Mouse (Mus musculus) kidney, embryonic 15.5 days (tissue): Measurements from ENCODE around the gene Heatr1. TPM values are rescaled to one million over a fixed set of nuclear protein-coding genes. Genes with fewer than 3 reads are reported as not detected.

ENCODE experiments used
- ATAC-seq: fragments of 200-750 bp; cut with Nextera tagmentation; replicated peaks from 2 replicates; pipeline ENCODE4 v1.8.0; 2017; ENCODE audit warnings: moderate TSS enrichment; ENCODE audit not compliant: low FRiP score
- H3K27ac ChIP-seq: fragments of 300-500 bp; sonication (generic); 2 replicates; pipeline ENCODE4 v1.5.1; 2015; ENCODE audit warnings: mild to moderate bottlenecking, inconsistent platforms
- H3K27me3 ChIP-seq: fragments of 300-500 bp; sonication (generic); 2 replicates; pipeline ENCODE4 v1.6.1; 2015; ENCODE audit warnings: inconsistent platforms
- H3K36me3 ChIP-seq: fragments of 300-500 bp; sonication (generic); 2 replicates; pipeline ENCODE4 v1.6.1; 2015; ENCODE audit warnings: inconsistent platforms
- H3K4me1 ChIP-seq: fragments of 300-500 bp; sonication (generic); 2 replicates; pipeline ENCODE4 v1.6.1; 2015; ENCODE audit warnings: inconsistent platforms
- H3K4me2 ChIP-seq: fragments of 300-500 bp; sonication (generic); 2 replicates; pipeline ENCODE4 v1.6.1; 2015; ENCODE audit warnings: moderate library complexity, mild to moderate bottlenecking, inconsistent platforms
- H3K4me3 ChIP-seq: fragments of 300-500 bp; sonication (generic); replicated peaks from 2 replicates; pipeline ENCODE4 v1.5.1; 2015; ENCODE audit warnings: mild to moderate bottlenecking, inconsistent platforms
- H3K9ac ChIP-seq: fragments of 300-500 bp; sonication (generic); 2 replicates; pipeline ENCODE4 v1.6.1; 2015; ENCODE audit warnings: mild to moderate bottlenecking, inconsistent platforms
- H3K9me3 ChIP-seq: fragments of 300-500 bp; sonication (generic); replicated peaks from 2 replicates; pipeline ENCODE4 v1.6.1; 2016; ENCODE audit warnings: inconsistent platforms
- WGBS: fragments of 180-500 bp; shearing (Covaris S2); methylation state at CpG from one replicate; pipeline ENCODE4 v1.1.7; 2015; ENCODE audit warnings: mixed read lengths; 5-methylcytosine and 5-hydroxymethylcytosine counted together
- polyA plus RNA-seq: library from polyadenylated mRNA; unstranded; fragments of >200 nt; fragmentation: Nextera tagmentation; extraction: Ambion mirVana; gene quantifications from 2 replicates; pipeline ENCODE4 v1.2.1, GENCODE M21; 2015

Gene Heatr1
- polyA plus RNA-seq, 1 experiment from 2014 or later = 22.0 TPM

GRCm38 (mm10) chr13:12395571-12395970, 744 bp downstream of the Heatr1 start:
- peaks cover 10% of the 10 kb centered on the region for H3K4me1 ChIP-seq
- no peak; the same call in 1 of the 2 replicates for ATAC-seq
- H3K27me3 ChIP-seq = peaks cover 7% of the 10 kb centered on the region; the same call in 1 of the 2 replicates
- peak overlapping the region; percentile 91 for H3K4me2 ChIP-seq
- H3K9me3 ChIP-seq = no peaks in the 10 kb centered on the region
- H3K36me3 ChIP-seq = peaks cover 32% of the 10 kb centered on the region
- H3K9ac ChIP-seq = peak overlapping the region; percentile 61
- no peak overlapping the region for H3K27ac ChIP-seq
- peak overlapping the region; percentile 80 for H3K4me3 ChIP-seq
- WGBS = under 1% methylated on average over 23 of the region's 23 CpGs

DNA sequence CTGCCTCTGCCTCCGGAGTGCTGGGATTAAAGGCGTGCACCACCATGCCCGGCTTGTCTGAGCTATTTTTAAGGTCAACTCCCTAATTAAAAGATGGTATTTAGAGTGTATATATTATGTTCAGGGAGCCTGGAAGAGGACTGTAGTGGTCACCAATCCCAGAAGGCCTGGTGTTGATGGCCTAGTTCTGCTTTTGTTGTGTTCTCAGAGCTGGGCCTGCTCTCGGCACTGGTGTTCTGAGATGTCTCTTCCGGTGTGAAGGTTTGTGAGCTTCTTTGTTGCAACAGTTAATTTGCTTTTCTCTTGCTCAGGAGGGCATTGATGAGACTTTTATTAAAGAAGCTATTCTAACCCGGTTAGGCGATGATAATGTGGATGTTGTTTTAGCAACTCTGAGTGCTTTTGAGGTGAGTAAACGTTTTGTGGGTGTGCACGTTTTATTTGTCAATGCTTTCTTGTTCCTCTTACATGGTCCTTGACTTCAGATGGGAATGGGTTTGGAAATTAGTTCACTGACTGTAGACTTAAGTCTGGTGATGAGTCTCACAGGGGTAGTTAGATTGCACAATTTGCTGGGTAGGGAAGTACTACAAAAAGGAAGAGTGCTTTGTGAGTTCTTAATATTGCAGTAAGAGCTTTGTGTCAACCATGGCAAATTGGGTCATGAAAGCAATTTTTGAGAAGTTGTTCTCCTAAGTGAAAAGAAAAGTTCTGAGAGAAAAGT, 13.7 kb downstream of the Heatr1 start:
- Histone ChIP-seq H3K27me3 (no peaks in the 10 kb centered on the region), H3K4me3 (no peak overlapping the region), H3K27ac (no peak overlapping the region), H3K4me1 (no peaks in the 10 kb centered on the region), H3K9me3 (no peaks in the 10 kb centered on the region), H3K36me3 (peaks cover 81% of the 10 kb centered on the region), H3K4me2 (no peak overlapping the region), H3K9ac (no peak overlapping the region)
- no peak for ATAC-seq
- 93% methylated on average over 9 of the region's 9 CpGs for WGBS

DNA sequence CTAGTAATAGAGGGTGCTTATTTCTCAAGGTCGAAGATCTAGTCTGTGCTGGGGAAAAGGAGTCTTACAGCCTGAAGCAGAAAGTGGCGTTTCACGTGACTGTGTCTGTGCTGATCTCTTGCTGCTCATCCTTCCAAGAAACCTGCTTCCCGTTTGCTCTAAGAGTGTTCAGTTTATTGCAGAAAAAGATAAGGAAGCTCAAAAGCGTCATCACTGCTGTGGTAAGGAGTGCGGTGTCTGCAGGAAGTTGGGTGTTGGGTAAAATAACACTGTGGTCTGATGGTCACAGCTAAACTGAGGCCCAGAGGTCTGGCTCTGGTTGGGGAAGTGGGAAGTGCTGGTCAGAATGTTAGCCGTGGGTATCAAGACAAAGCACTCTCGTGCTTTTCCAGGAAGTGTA, 17.2 kb downstream of the Heatr1 start:
- no peak overlapping the region for H3K9ac ChIP-seq
- no peak overlapping the region for H3K4me3 ChIP-seq
- no peak for ATAC-seq
- no peaks in the 10 kb centered on the region for H3K27me3 ChIP-seq
- H3K4me1 ChIP-seq = no peaks in the 10 kb centered on the region
- peaks cover 89% of the 10 kb centered on the region for H3K36me3 ChIP-seq
- no peak overlapping the region for H3K27ac ChIP-seq
- H3K4me2 ChIP-seq = no peak overlapping the region
- WGBS = 93% methylated on average over 8 of the region's 8 CpGs
- H3K9me3 ChIP-seq = no peaks in the 10 kb centered on the region

DNA sequence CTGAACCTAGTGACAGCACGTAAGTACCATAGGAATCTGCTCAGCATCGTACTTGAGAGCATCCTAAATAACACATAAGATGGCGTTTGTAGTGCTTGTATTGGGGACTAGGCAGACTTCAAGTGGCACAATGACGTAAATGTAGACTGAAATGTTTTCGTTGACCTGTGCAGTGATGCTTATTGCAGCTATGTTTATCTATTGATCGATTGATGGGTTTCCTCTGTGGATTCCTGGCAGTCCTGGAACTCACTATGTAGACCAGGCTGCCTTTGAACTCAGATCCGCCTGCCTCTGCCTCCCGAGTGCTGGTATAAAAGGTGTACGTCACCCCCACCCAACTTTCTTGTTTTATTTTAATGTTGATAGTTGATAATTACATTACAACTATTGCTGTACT, 25.8 kb downstream of the Heatr1 start:
- Histone ChIP-seq H3K27ac (no peak overlapping the region), H3K4me2 (no peak overlapping the region), H3K4me1 (no peaks in the 10 kb centered on the region), H3K9ac (no peak overlapping the region), H3K4me3 (no peak overlapping the region), H3K9me3 (no peaks in the 10 kb centered on the region), H3K36me3 (peaks cover 98% of the 10 kb centered on the region), H3K27me3 (no peaks in the 10 kb centered on the region)
- WGBS = 93% methylated on average over 9 of the region's 9 CpGs
- ATAC-seq = no peak

DNA sequence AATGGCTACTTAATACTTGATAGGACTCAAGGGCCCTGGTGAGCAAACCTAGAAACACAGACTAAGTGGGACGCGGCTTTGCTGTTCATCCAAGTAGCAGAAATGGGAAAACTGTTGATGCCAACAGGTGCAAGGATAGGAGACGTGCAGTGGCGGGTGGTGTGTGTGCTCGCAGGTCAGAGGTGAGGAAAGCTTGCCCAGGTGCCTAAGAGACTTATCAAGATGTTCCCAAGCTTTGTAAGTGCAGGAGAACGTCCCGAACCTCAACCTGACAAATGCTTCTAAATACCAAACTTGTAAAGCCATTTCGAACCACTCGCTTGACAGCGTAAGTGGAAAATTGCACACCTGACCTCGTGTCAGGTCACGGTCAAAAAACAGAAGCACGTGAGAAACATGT, 33.7 kb downstream of the Heatr1 start:
- Histone ChIP-seq H3K27ac (no peak overlapping the region), H3K36me3 (peaks cover 93% of the 10 kb centered on the region), H3K9ac (no peak overlapping the region), H3K4me3 (no peak overlapping the region), H3K4me1 (no peaks in the 10 kb centered on the region), H3K27me3 (no peaks in the 10 kb centered on the region), H3K9me3 (no peaks in the 10 kb centered on the region), H3K4me2 (no peak overlapping the region)
- 95% methylated on average over 13 of the region's 13 CpGs for WGBS
- no peak for ATAC-seq

DNA sequence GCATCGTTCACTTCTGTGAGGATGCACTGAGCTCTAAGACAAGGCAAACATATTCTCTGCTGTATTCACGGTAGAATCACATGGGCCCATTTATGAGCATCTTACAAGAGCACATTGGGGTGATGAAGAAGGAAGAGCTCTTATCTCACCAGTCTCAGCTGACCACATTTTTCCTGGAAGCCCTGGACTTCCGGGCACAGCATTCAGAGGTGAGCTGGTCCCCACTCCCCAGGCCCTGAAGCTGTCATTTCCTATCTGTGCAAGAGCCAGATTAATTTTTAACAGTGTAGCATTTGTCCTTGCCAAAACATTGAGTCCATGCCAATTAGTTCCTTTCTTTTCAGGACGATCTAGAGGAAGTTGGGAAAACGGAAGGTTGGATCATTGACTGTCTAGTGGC, 39.0 kb downstream of the Heatr1 start:
- Histone ChIP-seq H3K4me3 (no peak overlapping the region), H3K4me2 (no peak overlapping the region), H3K27ac (no peak overlapping the region), H3K9me3 (no peaks in the 10 kb centered on the region), H3K27me3 (no peaks in the 10 kb centered on the region), H3K9ac (no peak overlapping the region), H3K4me1 (no peaks in the 10 kb centered on the region), H3K36me3 (peaks cover 90% of the 10 kb centered on the region)
- no peak for ATAC-seq
- 84% methylated on average over 5 of the region's 5 CpGs for WGBS

- ATAC-seq = no peak
- Histone ChIP-seq H3K4me2 (no peak overlapping the region), H3K9ac (no peak overlapping the region), H3K4me1 (no peaks in the 10 kb centered on the region), H3K9me3 (no peaks in the 10 kb centered on the region), H3K27ac (no peak overlapping the region), H3K36me3 (peaks cover 67% of the 10 kb centered on the region), H3K27me3 (no peaks in the 10 kb centered on the region), H3K4me3 (no peak overlapping the region)
- WGBS = 96% methylated on average over 3 of the region's 3 CpGs
Measured at GRCm38 (mm10) chr13:12439586-12439985, 44.8 kb downstream of the Heatr1 start.

DNA sequence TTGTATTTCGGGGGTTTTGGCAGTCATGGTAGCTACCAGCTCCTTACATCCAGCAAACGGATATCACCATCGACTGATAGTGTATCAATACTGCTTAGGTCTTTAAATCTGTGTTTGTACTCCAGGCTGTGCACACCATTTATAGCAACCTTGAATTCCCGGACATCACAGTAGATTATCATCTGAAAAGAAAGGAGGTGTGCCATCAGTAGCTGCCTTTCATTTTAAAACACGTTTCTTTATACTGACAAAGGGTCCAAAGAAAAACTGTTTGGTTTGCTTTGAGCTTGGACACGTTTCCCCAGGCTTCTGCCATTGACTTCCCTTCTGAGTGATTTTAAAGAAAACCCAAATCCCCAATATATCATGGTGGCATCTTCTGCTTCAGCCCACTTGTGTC, 46.0 kb downstream of the Heatr1 start:
- Histone ChIP-seq H3K4me3 (no peak overlapping the region), H3K27me3 (no peaks in the 10 kb centered on the region), H3K9ac (no peak overlapping the region), H3K4me1 (no peaks in the 10 kb centered on the region), H3K27ac (no peak overlapping the region), H3K36me3 (peaks cover 55% of the 10 kb centered on the region), H3K4me2 (no peak overlapping the region), H3K9me3 (no peaks in the 10 kb centered on the region)
- 90% methylated on average over 6 of the region's 6 CpGs for WGBS
- ATAC-seq = no peak

DNA sequence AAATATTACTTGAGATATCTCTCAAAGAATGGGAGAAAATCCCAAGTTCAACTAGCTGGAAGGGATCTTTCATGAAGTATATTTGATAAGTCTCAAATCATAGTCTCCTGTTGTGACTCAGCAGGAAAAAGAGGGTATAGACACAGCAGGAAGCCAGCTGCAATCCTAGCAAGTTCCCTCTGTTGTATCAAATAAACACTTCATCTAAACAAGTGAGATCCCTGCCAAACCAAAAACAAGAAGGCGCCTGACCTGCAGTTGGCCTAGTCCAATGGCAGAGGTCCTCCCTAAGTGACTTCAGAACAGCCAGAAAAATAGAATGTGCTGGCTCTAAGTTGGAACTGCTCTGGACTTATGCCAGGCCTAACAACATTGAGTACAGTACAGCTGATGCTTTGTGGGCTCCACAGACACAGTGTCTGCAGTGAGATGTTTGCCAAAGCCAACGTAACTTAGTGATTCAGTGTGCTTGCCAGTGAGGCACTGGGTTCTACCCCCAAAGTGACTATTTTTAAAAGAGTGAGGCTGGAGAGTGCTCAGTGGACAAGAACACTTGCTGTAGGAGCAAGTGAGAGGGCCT, 47.3 kb downstream of the Heatr1 start:
- no peak for ATAC-seq
- WGBS = 83% methylated on average over 2 of the region's 2 CpGs

DNA sequence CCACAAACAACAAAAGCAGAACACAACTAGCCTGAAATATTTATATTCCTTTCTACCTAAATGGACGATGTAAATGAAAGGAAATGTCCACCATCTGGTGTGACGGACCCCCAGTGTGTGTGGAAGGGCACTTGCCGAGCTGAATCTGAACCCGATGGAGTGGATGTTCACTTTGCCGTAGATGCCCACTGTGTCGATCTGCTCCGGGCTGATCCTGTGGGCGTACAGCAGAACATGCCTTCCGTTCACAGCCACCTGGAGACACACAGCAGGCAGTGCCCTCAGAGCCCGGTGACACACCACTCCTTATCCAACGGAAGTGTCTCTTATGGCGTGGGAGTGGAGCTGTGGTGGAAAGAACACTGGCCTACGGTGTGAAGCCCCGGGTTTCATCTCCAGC, 58.3 kb downstream of the Heatr1 start:
- 91% methylated on average over 14 of the region's 14 CpGs for WGBS
- ATAC-seq = no peak

More for the DNA sequence above, 47.3 kb downstream of the Heatr1 start:
- Histone ChIP-seq H3K27ac (no peak overlapping the region), H3K4me1 (no peaks in the 10 kb centered on the region), H3K9ac (no peak overlapping the region), H3K4me2 (no peak overlapping the region), H3K9me3 (no peaks in the 10 kb centered on the region), H3K36me3 (peaks cover 52% of the 10 kb centered on the region), H3K27me3 (no peaks in the 10 kb centered on the region), H3K4me3 (no peak overlapping the region)

GRCm38 (mm10) chr13:12454686-12455390, 60.0 kb downstream of the Heatr1 start:
- Histone ChIP-seq H3K9ac (no peak overlapping the region), H3K27me3 (no peaks in the 10 kb centered on the region), H3K9me3 (no peaks in the 10 kb centered on the region), H3K4me2 (no peak overlapping the region), H3K27ac (no peak overlapping the region), H3K4me3 (no peak overlapping the region), H3K4me1 (peaks cover under 1% of the 10 kb centered on the region; the same call in 1 of the 2 replicates), H3K36me3 (peaks cover 38% of the 10 kb centered on the region)
- ATAC-seq = no peak
- WGBS = 81% methylated on average over 7 of the region's 7 CpGs

More for the DNA sequence above, 58.3 kb downstream of the Heatr1 start:
- Histone ChIP-seq H3K36me3 (peaks cover 38% of the 10 kb centered on the region), H3K9ac (no peak overlapping the region), H3K9me3 (no peaks in the 10 kb centered on the region), H3K4me2 (no peak overlapping the region), H3K4me1 (no peaks in the 10 kb centered on the region), H3K4me3 (no peak overlapping the region), H3K27ac (no peak overlapping the region), H3K27me3 (no peaks in the 10 kb centered on the region)

GRCm38 (mm10) chr13:12456711-12457110, 61.9 kb downstream of the Heatr1 start:
- Histone ChIP-seq H3K4me3 (no peak overlapping the region), H3K9me3 (no peaks in the 10 kb centered on the region), H3K27ac (no peak overlapping the region), H3K4me2 (no peak overlapping the region), H3K4me1 (peaks cover 4% of the 10 kb centered on the region), H3K36me3 (peaks cover 34% of the 10 kb centered on the region), H3K27me3 (no peaks in the 10 kb centered on the region), H3K9ac (no peak overlapping the region)
- ATAC-seq = no peak
- 75% methylated on average over 7 of the region's 7 CpGs for WGBS
